Mouse (Mus musculus) heart, postnatal 0 days (tissue): ENCODE results near the gene Bud13. TPM values are rescaled to one million over a fixed set of nuclear protein-coding genes. Genes with fewer than 3 reads are reported as not detected.

Experiments used
- ATAC-seq: fragments of 200-750 bp; cut with Nextera tagmentation; 2 replicates; pipeline ENCODE4 v1.8.0; 2017; ENCODE audit warnings: low read depth, moderate number of reproducible peaks, moderate library complexity; ENCODE audit not compliant: insufficient read depth
- DNase-seq: peaks from one replicate; pipeline ENCODE4 v3.0.0-alpha.2; 2016; ENCODE audit warnings: low spot score
- H3K27ac ChIP-seq: fragments of 300-500 bp; sonication (generic); 2 replicates; pipeline ENCODE4 v1.5.1; 2014; ENCODE audit warnings: low read depth, mild to moderate bottlenecking
- H3K27me3 ChIP-seq: fragments of 300-500 bp; sonication (generic); 2 replicates; pipeline ENCODE4 v1.6.1; 2014; ENCODE audit warnings: low read length, mixed read lengths; ENCODE audit not compliant: control insufficient read depth, insufficient read depth
- H3K36me3 ChIP-seq: fragments of 300-500 bp; sonication (generic); replicated peaks from 2 replicates; pipeline ENCODE4 v1.6.1; 2014; ENCODE audit warnings: low read length, mixed read lengths; ENCODE audit not compliant: control insufficient read depth, insufficient read depth
- H3K4me1 ChIP-seq: fragments of 300-500 bp; sonication (generic); 2 replicates; pipeline ENCODE4 v1.6.1; 2014; ENCODE audit warnings: antibody characterized with exemption; ENCODE audit not compliant: control insufficient read depth, insufficient read depth
- H3K4me2 ChIP-seq: fragments of 300-500 bp; sonication (generic); 2 replicates; pipeline ENCODE4 v1.6.1; 2014; ENCODE audit warnings: low read depth, mild to moderate bottlenecking, low read length, moderate library complexity
- H3K4me3 ChIP-seq: fragments of 300-500 bp; sonication (generic); 2 replicates; pipeline ENCODE4 v1.5.1; 2014; ENCODE audit warnings: low read depth, low read length
- H3K9ac ChIP-seq: fragments of 300-500 bp; sonication (generic); replicated peaks from 2 replicates; pipeline ENCODE4 v1.6.1; 2014; ENCODE audit warnings: low read depth, low read length, mixed read lengths
- H3K9me3 ChIP-seq: fragments of 300-500 bp; sonication (generic); replicated peaks from 2 replicates; pipeline ENCODE4 v1.6.1; 2016; ENCODE audit warnings: low read length; ENCODE audit not compliant: control insufficient read depth
- CTCF ChIP-seq: IDR thresholded peaks from 2 replicates; pipeline ENCODE4 v1.5.1; 2016; ENCODE audit warnings: antibody characterized with exemption, control low read depth, low read depth
- EP300 ChIP-seq: IDR thresholded peaks from 2 replicates; pipeline ENCODE4 v1.6.1; 2016; ENCODE audit warnings: antibody characterized with exemption, low read depth
- WGBS: fragments of 180-500 bp; shearing (Covaris S2); extraction: QIAGEN DNeasy Blood & Tissue Kit; methylation state at CpG from one replicate; pipeline ENCODE4 v1.1.7; 2014; 5-methylcytosine and 5-hydroxymethylcytosine counted together
- polyA plus RNA-seq: library from polyadenylated mRNA; unstranded; fragments of >200 nt; fragmentation: Nextera tagmentation; extraction: Ambion mirVana; gene quantifications from 2 replicates; pipeline ENCODE4 v1.2.1, GENCODE M21; 2015
- total RNA-seq: library from RNA; depleted of rRNA; stranded (reverse); fragments of >200 nt; gene quantifications from 2 replicates; pipeline ENCODE4 v1.2.3, GENCODE M21; 2014; ENCODE audit warnings: low replicate concordance; rRNA removed

The Bud13 gene
- total and polyA plus RNA-seq, 2 experiments from 2014 or later: 7.6 to 12.0 TPM

DNA sequence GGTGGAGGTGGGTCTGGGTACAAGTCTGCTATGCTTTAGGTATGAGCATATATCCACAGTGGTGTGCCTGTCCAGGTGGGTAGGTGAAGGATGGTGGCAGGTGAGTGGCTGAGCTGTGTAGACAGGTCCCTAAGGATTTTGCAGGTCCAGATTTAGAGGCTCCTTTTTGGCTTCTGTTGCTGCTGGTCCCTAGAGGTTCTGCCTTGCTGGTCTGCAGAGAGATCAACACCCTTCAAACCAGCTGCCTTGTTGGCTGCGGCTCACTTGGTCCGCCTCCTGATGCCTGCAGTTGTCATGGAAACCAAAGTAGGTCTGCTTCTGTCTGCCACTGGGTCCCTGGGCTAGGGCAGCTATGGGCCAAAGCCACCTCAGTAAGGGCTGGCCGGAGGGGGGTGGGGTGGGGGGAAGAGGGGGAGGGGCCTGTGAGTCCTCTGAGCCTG, 55.1 kb downstream of the Bud13 start:
- DNase-seq (no peak), ATAC-seq (no peak)
- no peaks in the 10 kb centered on the region for H3K36me3 ChIP-seq
- peaks cover 14% of the 10 kb centered on the region; the same call in 1 of the 2 replicates for H3K27me3 ChIP-seq
- no peak overlapping the region for H3K27ac ChIP-seq
- WGBS: 23% methylated on average over 3 of the region's 3 CpGs
- H3K4me3 ChIP-seq: no peak overlapping the region
- no peak for TF ChIP-seq EP300
- no peak for TF ChIP-seq CTCF
- H3K4me1 ChIP-seq: no peaks in the 10 kb centered on the region
- H3K9ac ChIP-seq: no peak overlapping the region
- no peak overlapping the region for H3K4me2 ChIP-seq
- no peaks in the 10 kb centered on the region for H3K9me3 ChIP-seq

DNA sequence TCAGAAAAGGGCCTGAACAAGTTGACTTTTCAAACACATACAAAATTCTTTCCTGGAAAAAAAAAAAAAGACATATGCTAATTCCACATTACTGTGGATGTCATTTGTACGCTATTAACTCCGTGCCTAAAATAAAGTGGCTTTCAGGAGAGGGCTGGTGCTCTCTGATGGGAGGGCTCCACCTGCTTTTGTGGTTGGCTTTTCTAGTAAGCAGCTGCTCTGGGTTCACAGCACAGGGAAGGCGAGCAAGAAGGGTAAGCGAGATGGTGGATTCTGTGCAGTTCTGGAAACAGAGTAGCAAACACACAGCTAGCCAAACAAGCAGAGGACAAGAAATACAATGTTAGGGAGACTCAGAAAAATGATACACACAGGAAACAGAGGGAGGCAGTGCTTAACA, 55.6 kb downstream of the Bud13 start:
- no peaks in the 10 kb centered on the region for H3K4me1 ChIP-seq
- ATAC-seq (no peak), DNase-seq (no peak)
- no peaks in the 10 kb centered on the region for H3K36me3 ChIP-seq
- H3K27me3 ChIP-seq: peaks cover 14% of the 10 kb centered on the region; the same call in 1 of the 2 replicates
- H3K9me3 ChIP-seq: no peaks in the 10 kb centered on the region
- TF ChIP-seq EP300: no peak
- TF ChIP-seq CTCF: no peak
- no peak overlapping the region for H3K4me3 ChIP-seq
- H3K4me2 ChIP-seq: no peak overlapping the region
- no peak overlapping the region for H3K27ac ChIP-seq
- 41% methylated on average over 4 of the region's 4 CpGs for WGBS
- no peak overlapping the region for H3K9ac ChIP-seq

DNA sequence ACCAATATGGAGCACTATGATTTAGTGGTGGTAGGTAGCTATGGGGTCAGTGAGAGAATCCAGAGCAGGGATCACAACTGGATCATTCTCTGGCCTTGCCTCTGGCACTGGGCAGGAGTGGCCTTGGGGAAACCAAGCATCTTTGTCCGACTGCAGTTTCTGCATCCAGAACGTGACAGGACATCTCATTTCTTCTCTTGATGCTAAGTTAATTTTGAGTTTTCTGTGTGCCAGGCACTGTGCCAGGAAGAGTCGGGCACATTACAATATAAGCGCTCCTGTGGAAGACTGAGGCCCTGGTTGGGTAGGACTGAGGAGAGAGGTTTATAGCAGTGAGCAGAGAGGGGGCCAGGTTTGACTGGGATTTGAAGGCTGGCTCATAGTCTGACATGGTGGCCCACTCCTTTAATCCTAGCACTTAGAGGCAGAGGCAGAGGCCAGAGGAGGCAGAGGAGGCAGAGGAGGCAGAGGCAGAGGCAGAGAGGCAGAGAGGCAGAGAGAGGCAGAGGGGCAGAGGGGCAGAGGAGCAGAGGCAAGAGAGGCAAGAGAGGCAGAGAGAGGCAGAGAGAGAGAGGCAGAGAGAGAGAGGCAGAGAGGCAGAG, 56.3 kb downstream of the Bud13 start:
- TF ChIP-seq EP300 (no peak), CTCF (no peak)
- H3K4me3 ChIP-seq: no peak overlapping the region
- WGBS: 80% methylated on average over 4 of the region's 4 CpGs
- DNase-seq: no peak
- no peak overlapping the region for H3K27ac ChIP-seq
- no peak for ATAC-seq
- H3K4me2 ChIP-seq: no peak overlapping the region
- no peaks in the 10 kb centered on the region for H3K4me1 ChIP-seq
- no peaks in the 10 kb centered on the region for H3K36me3 ChIP-seq
- no peaks in the 10 kb centered on the region for H3K9me3 ChIP-seq
- peaks cover 12% of the 10 kb centered on the region; the same call in 1 of the 2 replicates for H3K27me3 ChIP-seq
- no peak overlapping the region for H3K9ac ChIP-seq

DNA sequence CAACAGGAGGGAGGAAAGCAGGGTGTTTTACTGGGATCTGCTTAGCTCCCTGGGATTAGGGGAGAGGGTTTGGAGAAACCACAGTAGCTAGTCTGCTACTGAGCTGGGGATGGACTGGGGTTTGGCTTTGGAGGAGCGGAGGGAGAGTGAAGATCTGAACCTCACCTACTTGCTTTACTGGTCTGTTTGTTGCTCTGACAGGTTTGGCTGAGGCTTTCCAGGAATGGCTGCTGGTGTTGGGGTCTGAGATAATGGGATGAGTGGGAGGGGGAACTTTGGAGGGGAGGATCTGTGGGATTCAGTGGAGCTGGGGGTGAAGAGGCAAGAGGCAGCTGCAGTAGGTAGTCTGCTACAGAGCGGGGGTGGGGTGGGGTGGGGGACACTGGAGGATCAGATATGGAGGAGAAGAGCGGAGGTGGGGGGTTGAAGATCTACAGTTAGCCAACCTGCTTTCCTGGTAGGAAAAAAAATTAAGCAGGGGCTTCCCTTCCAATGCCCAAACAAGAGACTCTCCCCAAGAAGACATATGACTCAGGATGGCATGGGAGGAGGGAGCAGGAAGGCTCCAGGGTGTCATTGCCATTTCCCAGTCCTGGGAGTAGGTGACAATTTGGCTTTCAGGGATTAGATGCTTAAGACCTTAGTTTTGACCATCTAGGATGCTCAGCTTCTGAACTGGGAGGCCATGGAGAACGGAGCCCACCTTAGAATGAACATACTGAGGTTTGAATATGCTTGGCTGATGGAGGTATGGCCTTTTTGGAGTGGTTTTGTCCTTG, 63.3 kb downstream of the Bud13 start:
- Histone ChIP-seq H3K36me3 (no peaks in the 10 kb centered on the region), H3K4me2 (no peak overlapping the region), H3K4me1 (no peaks in the 10 kb centered on the region), H3K27ac (no peak overlapping the region), H3K9me3 (no peaks in the 10 kb centered on the region), H3K4me3 (no peak overlapping the region), H3K9ac (no peak overlapping the region), H3K27me3 (peaks cover 5% of the 10 kb centered on the region; the same call in 1 of the 2 replicates)
- 58% methylated on average over 4 of the region's 4 CpGs for WGBS
- no peak for DNase-seq
- TF ChIP-seq CTCF (no peak), EP300 (no peak)
- no peak for ATAC-seq

Other genes starting within 250 kb of the Bud13 start
- 0.62 TPM in 1 of 2 replicates, not detected in the other for gene Apoa1, start 54.4 kb upstream of the Bud13 start, total RNA-seq
- 1.0 and 1.8 TPM in 2 replicates for gene Apoa1, start 54.4 kb upstream of the Bud13 start, polyA plus RNA-seq
- not detected in 2 replicates for gene Apoc3, start 47.4 kb upstream of the Bud13 start, total RNA-seq
- not detected in 2 replicates for gene Apoc3, start 47.4 kb upstream of the Bud13 start, polyA plus RNA-seq
- gene Apoa4, start 42.3 kb upstream of the Bud13 start, total RNA-seq: 0.89 and 6.6 TPM in 2 replicates
- gene Apoa4, start 42.3 kb upstream of the Bud13 start, polyA plus RNA-seq: not detected in 2 replicates
- gene Apoa5, start 14.4 kb upstream of the Bud13 start, total RNA-seq: 0.23 and 0.80 TPM in 2 replicates
- 0.14 TPM in 1 of 2 replicates, not detected in the other for gene Apoa5, start 14.4 kb upstream of the Bud13 start, polyA plus RNA-seq
- 19.3 and 22.2 TPM in 2 replicates for gene Zpr1, start 9.9 kb upstream of the Bud13 start, total RNA-seq
- 23.6 and 25.6 TPM in 2 replicates for gene Zpr1, start 9.9 kb upstream of the Bud13 start, polyA plus RNA-seq
- not detected in 2 replicates for gene 4931429L15Rik, start 37.0 kb downstream of the Bud13 start, total RNA-seq
- not detected in 2 replicates for gene 4931429L15Rik, start 37.0 kb downstream of the Bud13 start, polyA plus RNA-seq